Mouse (Mus musculus) gastrocnemius, postnatal 4 days (tissue): ENCODE results near the gene Dennd2d. TPM values are rescaled to one million over a fixed set of nuclear protein-coding genes. Genes with fewer than 3 reads are reported as not detected.

Experiments used
- DNase-seq, 2 experiments: peaks; one replicate each; pipeline ENCODE4 v3.0.0; 2021 to 2022; ENCODE audit warnings: low spot score in 2 of 2, mixed read lengths in 2 of 2
- long read RNA-seq, 2 experiments: library from polyadenylated mRNA; stranded (forward); transcript quantifications; one replicate each; pipeline ENCODE4 v2.0.0; 2021
- total RNA-seq, 2 experiments: library from RNA; stranded (reverse); gene quantifications; 2 replicates each; pipeline ENCODE4 v1.2.3; 2021

Dennd2d gene
- under 1 TPM; 0.49 to 0.62 TPM for total RNA-seq
- long read RNA-seq, experiment 1, full-length matches to known transcripts, result 1 of 1 reads
- long read RNA-seq, experiment 1, partial matches to known transcripts, result 0 of 1 reads
- long read RNA-seq, experiment 1, other reads (novel, unspliced or antisense), result 0 of 1 reads
- long read RNA-seq, experiment 2, partial matches to known transcripts, result 0 of 1 reads
- long read RNA-seq, experiment 2, other reads (novel, unspliced or antisense), result 0 of 1 reads

DNA sequence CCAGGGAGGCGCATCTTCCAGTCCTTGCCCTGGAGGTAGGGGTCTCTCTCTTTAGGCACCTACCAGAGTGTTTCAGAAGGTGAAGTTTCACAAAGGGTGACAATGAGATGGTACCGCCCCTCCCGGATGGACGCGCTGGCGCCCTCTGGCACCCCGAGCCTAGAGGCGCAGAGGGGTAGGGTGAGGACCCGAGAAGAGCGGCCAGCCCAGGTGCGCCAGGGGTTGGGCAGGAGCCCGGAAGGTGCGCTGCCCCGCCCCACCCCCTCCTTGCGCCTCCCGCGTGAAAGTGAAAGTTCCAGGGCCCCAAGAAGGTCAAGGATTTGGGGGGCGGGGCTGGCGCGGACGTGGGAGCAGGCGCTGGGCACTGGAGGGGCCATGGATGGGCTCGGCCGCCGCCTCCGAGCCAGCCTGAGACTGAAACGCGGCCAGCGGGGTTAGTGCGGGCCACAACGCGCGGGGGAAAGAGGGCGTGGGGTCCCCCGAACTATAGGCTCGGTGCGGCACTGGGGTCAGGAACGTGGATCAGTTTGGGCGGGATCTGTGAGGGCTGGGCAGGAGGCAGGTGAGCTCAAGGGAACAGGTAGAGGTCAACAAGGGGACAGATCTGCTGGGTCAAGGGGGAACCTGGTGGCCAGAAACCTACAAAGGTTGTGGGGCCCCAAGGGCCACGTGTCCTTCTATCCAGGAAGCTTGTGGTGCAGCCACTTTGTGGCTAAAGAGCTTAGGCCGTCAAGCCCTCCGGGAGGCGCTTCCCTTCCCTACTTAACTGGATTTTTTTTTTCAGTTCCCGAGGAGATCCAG lies at the start of gene Dennd2d:
Gene Dennd2d (plus strand): TSS at position 125 of the 801 bp plus-strand sequence.
- peak in 1 of 2 experiments; percentile 19 for DNase-seq

GRCm38 (mm10) chr3:106448571-106448970 lies 33.6 kb upstream of the Dennd2d start:
- no peak for DNase-seq

GRCm38 (mm10) chr3:106448995-106449394 lies 33.2 kb upstream of the Dennd2d start:
- no peak for DNase-seq

DNA sequence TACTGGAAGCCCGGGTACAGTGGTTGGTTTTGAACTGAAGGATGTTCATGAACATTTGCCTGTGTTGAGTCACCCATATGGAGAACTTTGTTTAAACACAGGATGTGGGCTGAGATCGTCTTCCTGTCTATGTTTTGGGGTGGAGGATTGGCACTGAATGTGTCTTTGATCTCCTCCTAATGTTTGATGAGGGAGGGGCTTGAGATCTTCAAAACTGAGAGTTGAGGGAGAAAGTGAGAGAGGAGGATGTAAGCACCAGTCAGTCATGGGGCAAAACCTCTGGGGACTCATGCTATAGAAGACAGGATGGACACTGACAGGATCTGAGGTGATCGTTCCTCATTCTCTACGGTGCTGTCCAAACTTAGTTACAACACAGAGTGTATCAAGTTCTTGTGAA lies 32.6 kb upstream of the Dennd2d start:
- DNase-seq, result no peak

DNA sequence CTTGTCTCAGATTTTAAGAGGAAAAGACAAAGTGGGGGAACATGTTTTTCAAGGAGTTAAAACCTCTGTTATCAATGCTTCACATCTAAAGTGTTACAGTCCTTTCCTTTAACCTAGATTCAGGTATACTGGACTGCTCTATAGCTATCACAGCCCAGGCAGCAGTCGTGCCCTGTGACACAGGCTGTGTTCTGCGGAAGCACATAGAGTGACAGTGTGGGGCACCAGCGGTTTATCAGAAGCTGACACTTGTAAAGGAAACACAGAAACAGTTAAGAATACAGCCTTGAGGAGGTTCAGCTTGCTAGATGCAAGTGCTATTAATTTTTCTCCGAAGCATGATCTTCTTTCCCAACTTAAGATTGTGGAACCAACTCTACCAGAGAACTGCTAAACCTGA lies 29.6 kb upstream of the Dennd2d start:
- DNase-seq, result no peak

- DNase-seq, result no peak
These were observed 24.8 kb upstream of the Dennd2d start for GRCm38 (mm10) chr3:106457298-106457869.

DNA sequence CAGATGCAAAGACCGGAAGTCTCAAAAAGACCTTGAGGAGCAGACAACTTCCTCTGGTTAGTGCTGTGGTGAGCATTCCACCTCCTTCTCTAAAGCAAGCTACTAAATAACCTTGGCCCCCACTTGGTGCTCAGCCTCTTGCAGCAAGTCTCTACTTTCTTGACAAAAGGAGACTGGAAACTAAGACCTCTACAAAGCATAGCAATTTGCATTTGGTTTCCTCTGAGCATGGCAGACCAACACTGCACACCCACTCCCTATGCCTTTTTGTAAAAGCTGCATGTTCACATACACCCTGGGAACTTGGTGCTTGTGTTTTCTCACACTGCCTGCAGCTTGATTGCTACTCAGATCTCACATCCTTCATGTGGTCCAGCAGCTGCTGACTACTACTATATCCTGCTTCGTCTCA lies 20.1 kb upstream of the Dennd2d start:
- DNase-seq, result no peak

GRCm38 (mm10) chr3:106462493-106462892 lies 19.7 kb upstream of the Dennd2d start:
- no peak for DNase-seq

DNA sequence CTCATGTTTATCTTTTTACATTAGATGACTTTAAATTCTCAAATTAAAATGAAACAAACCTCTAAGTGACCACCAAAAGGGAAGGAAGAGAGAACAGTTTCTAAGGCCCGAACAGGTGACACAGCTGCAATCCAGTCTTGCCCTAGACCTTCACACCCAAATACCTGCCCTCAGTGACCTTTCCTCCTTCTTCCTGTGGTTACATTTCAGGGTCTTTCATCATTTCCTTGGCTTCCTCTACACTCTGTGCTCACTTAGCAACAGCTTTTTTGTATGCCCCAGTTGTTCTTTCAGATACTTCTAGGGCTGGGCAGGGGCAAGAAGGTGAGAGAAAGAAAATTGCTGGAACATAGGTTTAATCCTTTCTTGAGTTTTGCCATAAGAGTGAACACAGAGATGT lies 17.5 kb upstream of the Dennd2d start:
- no peak for DNase-seq

GRCm38 (mm10) chr3:106474210-106474609 lies 8.0 kb upstream of the Dennd2d start:
- DNase-seq, result no peak

DNA sequence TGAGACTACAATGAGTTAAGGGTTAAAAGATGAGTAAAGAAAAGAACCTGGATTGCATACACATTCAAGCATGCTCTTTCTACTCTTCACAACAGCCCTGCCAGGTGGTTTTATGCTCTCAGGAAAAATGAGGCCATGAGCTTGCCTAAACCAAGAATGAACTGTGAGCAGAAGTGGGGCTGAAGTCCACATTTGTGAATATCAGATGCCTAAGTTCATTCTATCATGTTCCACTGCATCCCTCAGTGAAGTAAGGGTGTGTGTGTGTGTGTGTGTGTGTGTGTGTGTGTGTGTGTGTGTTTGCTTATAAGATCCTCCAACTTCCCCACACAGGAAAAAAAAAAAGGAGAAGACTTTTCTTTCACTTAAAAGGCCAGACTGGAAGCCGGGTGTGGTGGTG lies 5.3 kb upstream of the Dennd2d start:
- DNase-seq, result no peak

DNA sequence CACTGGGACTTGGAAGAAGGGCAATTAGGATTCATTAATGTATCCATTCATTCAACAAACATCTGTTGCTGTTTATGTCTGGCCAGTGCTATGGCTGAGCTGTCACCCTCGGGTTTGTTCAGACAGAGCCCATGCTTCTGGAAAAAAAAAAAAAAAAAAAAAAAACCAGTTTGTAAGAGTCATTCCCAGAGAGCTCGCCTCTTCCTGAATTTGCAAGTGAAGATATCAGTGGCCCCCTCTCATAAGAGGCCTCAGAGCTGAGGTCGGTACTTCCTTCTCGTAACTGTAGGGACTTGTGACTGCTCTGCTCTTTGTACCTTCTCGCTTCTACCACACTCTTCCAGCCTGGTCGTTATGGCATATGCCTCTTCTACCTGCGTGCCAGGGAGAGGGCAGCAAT lies 1.1 kb downstream of the Dennd2d start:
- DNase-seq, result no peak

DNA sequence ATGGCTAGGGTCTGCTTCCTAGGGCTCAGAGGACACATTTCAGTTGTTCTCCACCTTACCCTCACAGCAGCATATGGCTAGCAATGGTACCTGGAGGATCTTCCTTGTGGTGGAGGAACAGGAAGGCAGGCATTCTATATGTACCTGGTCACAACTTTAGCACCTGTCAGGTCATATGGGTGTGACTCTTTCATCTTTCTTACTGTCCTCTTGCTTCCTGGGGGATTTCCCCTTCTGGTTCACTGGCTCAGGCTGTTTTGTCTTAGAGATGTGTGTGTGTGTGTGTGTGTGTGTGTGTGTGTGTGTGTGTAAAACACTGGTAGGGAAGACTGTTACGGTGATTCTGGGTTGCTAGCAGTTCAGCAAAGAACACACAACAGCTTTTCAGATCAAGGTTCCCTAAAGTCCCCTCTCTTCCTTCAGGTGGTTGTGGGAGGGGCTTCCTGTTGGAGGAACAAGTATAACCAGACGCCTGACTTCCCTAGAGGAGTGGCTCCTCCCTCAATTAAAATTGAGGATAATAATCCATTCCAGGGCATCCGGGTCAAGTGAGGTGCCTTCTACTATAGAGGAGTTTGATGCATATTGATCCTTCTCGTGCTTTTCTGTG lies 1.7 kb downstream of the Dennd2d start:
- DNase-seq, result no peak

DNA sequence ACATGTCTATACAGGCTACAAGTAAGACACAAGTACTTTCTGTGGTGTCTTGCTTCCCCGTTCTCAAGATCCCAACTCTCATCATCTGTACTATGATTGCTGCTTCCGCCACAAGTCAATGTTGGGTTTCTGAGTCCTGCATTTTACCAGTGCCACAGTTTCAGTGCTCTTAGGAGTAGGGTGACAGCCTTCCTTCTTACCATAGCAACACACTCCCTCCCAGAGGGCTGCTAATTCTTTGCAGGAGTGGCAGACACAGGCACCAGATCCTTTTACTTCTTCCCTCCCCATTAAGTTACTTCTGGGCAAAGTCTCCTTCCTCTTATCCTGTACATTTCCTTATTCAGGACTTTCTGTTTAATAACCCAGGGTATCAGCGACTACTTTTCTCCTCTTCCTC lies 2.7 kb downstream of the Dennd2d start:
- DNase-seq, result no peak

GRCm38 (mm10) chr3:106485810-106486209 lies 3.6 kb downstream of the Dennd2d start:
- no peak for DNase-seq

GRCm38 (mm10) chr3:106487551-106487950 lies 5.3 kb downstream of the Dennd2d start:
- DNase-seq, result no peak

DNA sequence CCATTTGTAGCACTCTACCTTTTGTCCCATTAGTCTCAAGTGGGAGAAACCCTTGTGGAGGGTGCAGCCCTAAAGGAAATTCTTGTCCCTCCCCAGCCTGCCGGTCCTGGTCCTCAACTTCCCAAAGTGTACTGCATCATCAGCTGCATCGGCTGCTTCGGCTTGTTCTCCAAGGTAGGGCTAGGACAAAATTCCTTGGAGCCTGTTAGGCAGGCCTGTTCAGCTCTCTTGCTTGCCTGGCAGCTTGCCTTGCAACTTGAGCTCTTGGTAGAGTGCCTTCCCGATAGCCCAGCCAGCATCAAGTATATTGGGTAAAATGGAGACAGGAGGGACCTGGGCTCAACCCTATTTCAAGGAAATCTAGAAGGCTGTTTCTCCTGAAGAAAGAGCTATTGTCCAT lies 8.0 kb downstream of the Dennd2d start:
- DNase-seq, result no peak

DNA sequence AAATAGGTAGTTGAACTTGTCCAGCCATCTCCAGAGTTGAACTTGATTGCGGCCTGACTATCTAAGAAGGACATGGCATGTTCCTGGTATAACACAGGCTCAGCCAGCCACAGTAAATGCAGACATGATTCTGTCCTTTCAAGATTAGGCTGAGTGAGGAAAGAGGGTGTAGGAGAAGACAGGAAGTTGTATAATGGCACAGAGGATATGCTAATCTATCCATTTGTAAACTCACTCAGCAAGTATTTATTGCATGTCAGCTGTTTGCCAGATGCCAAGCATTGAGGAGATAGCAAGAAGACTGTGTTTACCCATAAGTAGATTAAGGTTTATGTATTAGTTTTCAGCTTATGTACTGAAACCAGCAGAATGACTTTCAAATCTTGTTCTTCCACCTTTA lies 10.5 kb downstream of the Dennd2d start:
- no peak for DNase-seq

DNA sequence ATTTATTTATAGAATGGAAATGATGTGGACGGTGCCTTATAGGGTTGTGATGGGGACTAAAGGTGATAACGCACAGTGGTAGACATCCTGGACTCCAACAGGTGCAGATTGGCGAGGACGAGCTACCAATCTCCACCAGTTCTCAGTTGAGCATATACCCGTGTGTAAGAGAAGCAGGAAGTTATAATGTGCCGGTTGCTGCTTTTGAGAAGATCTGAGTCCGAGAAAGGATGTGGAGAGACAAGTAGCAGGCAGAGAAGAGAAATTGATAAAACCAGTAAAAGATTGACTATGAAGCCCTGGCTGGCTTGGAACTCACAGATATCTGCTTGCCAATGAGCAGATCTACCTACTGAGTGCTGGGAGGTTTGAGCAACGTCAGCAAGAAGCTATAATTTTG lies 11.0 kb downstream of the Dennd2d start:
- DNase-seq, result no peak

DNA sequence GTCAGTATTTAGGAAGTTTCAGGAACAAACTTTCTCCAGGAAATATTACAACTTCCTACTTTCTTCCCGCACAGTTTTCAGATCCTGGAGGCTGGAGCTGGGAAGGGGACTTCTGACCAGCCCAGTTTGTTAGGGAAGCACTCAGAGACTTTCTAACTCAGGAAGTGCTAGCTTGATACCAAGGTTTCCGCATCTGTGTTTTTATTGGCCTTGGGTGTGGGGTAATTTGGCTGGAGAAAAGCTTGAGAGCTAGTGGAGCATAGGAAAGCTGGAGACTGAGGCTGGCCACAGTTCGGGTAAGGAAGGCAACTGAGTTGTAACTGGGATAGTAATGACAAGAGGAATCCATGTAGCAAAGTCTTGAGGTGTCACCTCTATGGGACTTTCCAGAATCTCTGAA lies 11.7 kb downstream of the Dennd2d start:
- DNase-seq, result no peak

GRCm38 (mm10) chr3:106494417-106494950 lies 12.3 kb downstream of the Dennd2d start:
- no peak for DNase-seq
